Mouse (Mus musculus) left cerebral cortex, postnatal 10 days (tissue): ENCODE results near the gene Cldn20. TPM values are rescaled to one million over a fixed set of nuclear protein-coding genes. Genes with fewer than 3 reads are reported as not detected.

Experiments used
- DNase-seq, 2 experiments: peaks; one replicate each; pipeline ENCODE4 v3.0.0; 2021 to 2022; ENCODE audit warnings: low spot score in 2 of 2, mixed read lengths in 1 of 2; ENCODE audit errors: extremely low spot score in 1 of 2
- intact Hi-C: fragments of 180-260 bp; cut with DNase I; formaldehyde crosslinking; loops from one replicate; pipeline ENCODE4 v1.15.1; 2025
- total RNA-seq, 2 experiments: library from RNA; stranded (reverse); gene quantifications; 2 replicates each; pipeline ENCODE4 v1.2.3; 2021

The Cldn20 gene
- 1 to 10 TPM; 1.3 to 2.5 TPM for total RNA-seq

GRCm38 (mm10) chr17:3532254-3532653 is at the start of gene Cldn20:
Gene Cldn20, plus strand, starts transcription at chr17:3532554.
- intact Hi-C loops: no loop called here
- DNase-seq: no peak

GRCm38 (mm10) chr17:3483091-3483490 is 49.3 kb upstream of the Cldn20 start:
- intact Hi-C loops: no loop called here

GRCm38 (mm10) chr17:3485851-3486250 is 46.5 kb upstream of the Cldn20 start:
- no peak for DNase-seq
- intact Hi-C loops: no loop called here

More at GRCm38 (mm10) chr17:3483091-3483490, 49.3 kb upstream of the Cldn20 start:
- no peak for DNase-seq

- DNase-seq: no peak
- intact Hi-C loops: no loop called here
Measured at GRCm38 (mm10) chr17:3487211-3487610, 45.1 kb upstream of the Cldn20 start.

- intact Hi-C loops: no loop called here
- no peak for DNase-seq
Measured at GRCm38 (mm10) chr17:3487721-3488601, 44.4 kb upstream of the Cldn20 start.

- intact Hi-C loops: no loop called here
- no peak for DNase-seq
Measured at GRCm38 (mm10) chr17:3490216-3490895, 42.0 kb upstream of the Cldn20 start.

GRCm38 (mm10) chr17:3491065-3491464 is 41.3 kb upstream of the Cldn20 start:
- intact Hi-C loops: no loop called here

GRCm38 (mm10) chr17:3491667-3492066 is 40.7 kb upstream of the Cldn20 start:
- no peak for DNase-seq
- intact Hi-C loops: no loop called here

More at GRCm38 (mm10) chr17:3491065-3491464, 41.3 kb upstream of the Cldn20 start:
- no peak for DNase-seq

- peak; percentile 57 to 76 for DNase-seq
- intact Hi-C loops: no loop called here
Measured at GRCm38 (mm10) chr17:3495576-3495975, 36.8 kb upstream of the Cldn20 start.

GRCm38 (mm10) chr17:3496080-3496479 is 36.3 kb upstream of the Cldn20 start:
- intact Hi-C loops: no loop called here
- DNase-seq: no peak

- intact Hi-C loops: no loop called here
- DNase-seq: peak in 1 of 2 experiments; percentile 66
Measured at GRCm38 (mm10) chr17:3498086-3498485, 34.3 kb upstream of the Cldn20 start.

GRCm38 (mm10) chr17:3498580-3498979 is 33.8 kb upstream of the Cldn20 start:
- intact Hi-C loops: no loop called here
- no peak for DNase-seq

- no peak for DNase-seq
- intact Hi-C loops: no loop called here
Measured at GRCm38 (mm10) chr17:3499468-3499867, 32.9 kb upstream of the Cldn20 start.

GRCm38 (mm10) chr17:3500076-3500475 is 32.3 kb upstream of the Cldn20 start:
- intact Hi-C loops: no loop called here
- DNase-seq: no peak

- no peak for DNase-seq
- intact Hi-C loops: no loop called here
Measured at GRCm38 (mm10) chr17:3500936-3501335, 31.4 kb upstream of the Cldn20 start.

- intact Hi-C loops: no loop called here
- no peak for DNase-seq
Measured at GRCm38 (mm10) chr17:3505711-3506110, 26.6 kb upstream of the Cldn20 start.

- DNase-seq: no peak
- intact Hi-C loops: no loop called here
Measured at GRCm38 (mm10) chr17:3506508-3506907, 25.8 kb upstream of the Cldn20 start.

- DNase-seq: peak; percentile 71 to 74
- intact Hi-C loops: loop anchor here (2.0 to 10.0 kb wide), 2 partner anchors 61 to 225 kb away; no protein-coding TSS in a partner anchor
Measured at GRCm38 (mm10) chr17:3509841-3510240, 22.5 kb upstream of the Cldn20 start.

GRCm38 (mm10) chr17:3514316-3514715 is 18.0 kb upstream of the Cldn20 start:
- no peak for DNase-seq
- intact Hi-C loops: loop anchor here (10.0 kb wide), 1 partner anchor 230 kb away; no protein-coding TSS in a partner anchor

GRCm38 (mm10) chr17:3515851-3516250 is 16.5 kb upstream of the Cldn20 start:
- no peak for DNase-seq
- intact Hi-C loops: loop anchor here (10.0 kb wide), 1 partner anchor 231 kb away; no protein-coding TSS in a partner anchor
